Mouse (Mus musculus): ENCODE results near the gene Gopc.

DNA sequence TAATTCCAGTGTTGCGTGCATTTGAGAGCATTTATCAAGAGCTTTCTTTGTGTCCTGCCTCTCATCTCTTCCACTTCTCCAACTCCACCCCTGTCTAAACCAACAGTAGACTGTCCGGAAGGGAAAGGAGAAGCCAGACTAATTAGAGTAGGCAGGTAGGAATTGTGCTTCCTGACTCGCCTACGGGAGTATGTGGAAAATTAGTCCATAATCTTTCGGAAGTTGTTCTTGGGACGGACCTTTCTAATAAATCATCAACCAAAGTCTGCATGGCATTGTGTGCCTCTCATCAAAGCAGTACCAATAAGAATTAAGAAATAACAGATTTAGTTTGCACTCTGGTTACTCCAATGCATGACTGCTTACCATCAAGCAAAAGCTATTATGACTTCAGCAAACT lies 1.1 kb upstream of the Gopc start:
- TF ChIP-seq CTCF (IDR thresholded peaks at IDR 0.05; ENCODE audit: low read depth): no peak
- no peak for TF ChIP-seq EP300 (IDR thresholded peaks at IDR 0.05; ENCODE audit: low read depth)

All from heart, postnatal 0 days (tissue).